Mouse (Mus musculus): Measurements from ENCODE around the gene Med13l. TPM values are rescaled to one million over a fixed set of nuclear protein-coding genes. Genes with fewer than 3 reads are reported as not detected.

The Med13l gene
- polyA plus RNA-seq, 1 experiment from 2014 or later: 11.5 TPM

DNA sequence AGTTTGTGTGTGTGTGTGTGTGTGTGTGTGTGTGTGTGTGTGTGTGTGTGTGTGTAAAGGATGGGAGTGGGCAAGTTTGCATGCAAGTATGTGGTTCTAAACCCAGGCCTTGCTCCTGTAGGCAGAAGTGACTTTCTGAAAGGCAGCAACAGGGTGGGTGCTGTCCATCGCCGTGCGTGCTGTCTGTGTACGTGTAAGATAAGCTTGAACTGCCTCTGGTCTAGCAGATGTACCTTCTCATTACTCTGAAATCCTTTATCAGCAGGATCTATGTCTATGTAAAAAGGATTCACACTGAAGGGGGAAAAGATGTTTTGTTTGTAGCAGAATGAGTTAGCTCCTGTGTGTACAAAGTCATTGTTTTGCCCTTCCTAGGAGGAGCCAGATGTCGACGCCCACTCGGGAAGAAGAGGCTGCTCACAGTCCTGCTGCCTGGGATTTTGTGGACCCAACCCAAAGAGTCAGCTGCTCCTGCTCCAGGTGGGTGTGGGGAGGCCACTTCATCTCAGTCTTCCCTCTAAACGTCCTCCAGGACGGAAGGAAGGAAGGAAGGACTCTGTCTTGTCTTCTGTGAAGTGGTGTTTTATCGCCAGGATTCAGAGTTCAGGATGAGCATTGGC, 165.5 kb downstream of the Med13l start:
- no peaks in the 10 kb centered on the region for H3K27me3 ChIP-seq (replicated peaks)
- H3K27ac ChIP-seq (replicated peaks): no peak overlapping the region
- no peak for ATAC-seq (ENCODE audit: low FRiP score)
- H3K4me2 ChIP-seq: no peak overlapping the region
- H3K4me3 ChIP-seq (replicated peaks): no peak overlapping the region
- no peak overlapping the region for H3K9ac ChIP-seq (replicated peaks)
- WGBS: 83% methylated on average over 10 of the region's 10 CpGs
- no peaks in the 10 kb centered on the region for H3K9me3 ChIP-seq (replicated peaks)
- H3K36me3 ChIP-seq: peaks cover 56% of the 10 kb centered on the region
- H3K4me1 ChIP-seq: peaks cover 12% of the 10 kb centered on the region

DNA sequence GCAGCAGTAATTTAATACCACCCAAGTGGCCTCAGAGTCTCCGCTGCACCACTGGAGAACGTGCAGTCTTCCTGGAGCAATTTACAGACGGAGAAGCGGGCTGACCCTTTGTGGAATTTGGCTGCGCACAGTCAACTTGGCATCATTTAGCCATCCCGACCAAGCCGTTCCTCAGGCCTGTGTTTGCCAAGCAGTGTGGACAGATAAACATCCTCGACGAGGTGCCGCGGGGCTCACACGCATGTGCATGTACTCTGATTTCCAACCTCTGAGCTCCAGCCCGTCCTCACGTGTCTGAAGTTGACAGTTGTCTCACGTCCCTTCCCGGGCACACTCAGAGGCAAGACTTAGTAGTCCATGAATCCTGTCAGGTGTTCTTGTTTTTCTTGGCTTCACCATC, 166.9 kb downstream of the Med13l start:
- H3K4me2 ChIP-seq: no peak overlapping the region
- H3K4me3 ChIP-seq (replicated peaks): no peak overlapping the region
- ATAC-seq (ENCODE audit: low FRiP score): no peak
- 61% methylated on average over 16 of the region's 16 CpGs for WGBS
- H3K27me3 ChIP-seq (replicated peaks): no peaks in the 10 kb centered on the region
- peaks cover 13% of the 10 kb centered on the region for H3K4me1 ChIP-seq
- H3K9me3 ChIP-seq (replicated peaks): no peaks in the 10 kb centered on the region
- H3K9ac ChIP-seq (replicated peaks): no peak overlapping the region
- H3K36me3 ChIP-seq: peaks cover 50% of the 10 kb centered on the region
- no peak overlapping the region for H3K27ac ChIP-seq (replicated peaks)

DNA sequence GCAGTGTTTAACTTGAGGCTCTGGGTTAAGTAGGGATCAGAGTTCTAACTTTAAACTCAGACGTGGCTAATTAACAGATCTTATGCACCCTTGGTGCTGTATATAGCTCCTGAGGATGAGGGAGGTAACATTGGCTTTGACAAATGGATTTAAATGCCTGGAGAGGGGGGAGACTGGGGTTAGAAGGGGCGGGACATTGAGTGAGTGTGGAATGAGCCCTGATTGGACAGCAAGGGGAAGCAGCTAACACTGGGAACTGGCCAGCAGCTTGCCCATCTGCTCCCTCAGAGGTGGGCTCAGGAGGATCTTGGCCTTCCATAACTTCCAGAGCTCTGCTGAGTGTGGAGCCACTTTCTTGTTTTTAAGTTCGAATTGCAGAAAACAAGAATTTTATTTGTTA, 171.7 kb downstream of the Med13l start:
- H3K27ac ChIP-seq (replicated peaks): no peak overlapping the region

DNA sequence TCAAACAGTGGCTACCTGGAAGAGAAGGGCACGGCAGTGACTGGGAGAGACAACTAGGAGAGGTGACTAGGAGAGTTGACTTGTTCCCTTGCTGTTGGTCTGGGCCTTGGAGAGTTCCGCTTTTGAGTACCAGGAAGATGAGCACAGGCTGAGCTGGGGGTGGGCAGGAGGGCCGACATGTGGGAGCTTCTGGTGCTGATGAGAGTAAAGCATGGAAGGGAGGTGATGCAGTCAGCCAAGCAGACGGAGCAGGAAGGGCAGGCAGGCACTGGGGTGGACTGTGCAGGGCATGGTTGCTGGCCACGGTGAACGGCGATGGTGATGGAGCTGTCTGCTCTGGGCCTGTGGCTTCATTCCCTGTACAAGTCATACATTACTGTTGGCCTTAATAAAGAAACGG, 172.2 kb downstream of the Med13l start:
- H3K4me2 ChIP-seq: no peak overlapping the region
- ATAC-seq (ENCODE audit: low FRiP score): no peak
- no peak overlapping the region for H3K9ac ChIP-seq (replicated peaks)
- H3K4me3 ChIP-seq (replicated peaks): no peak overlapping the region
- WGBS: 92% methylated on average over 8 of the region's 8 CpGs
- H3K27ac ChIP-seq (replicated peaks): no peak overlapping the region
- 0 out of 2 replicates have a peak, but pooled peaks cover 8% of the 10 kb centered on the region for H3K4me1 ChIP-seq
- H3K36me3 ChIP-seq: peaks cover 62% of the 10 kb centered on the region
- no peaks in the 10 kb centered on the region for H3K27me3 ChIP-seq (replicated peaks)
- H3K9me3 ChIP-seq (replicated peaks): no peaks in the 10 kb centered on the region

More for the DNA sequence above, 171.7 kb downstream of the Med13l start:
- H3K9me3 ChIP-seq (replicated peaks): no peaks in the 10 kb centered on the region
- WGBS: 66% methylated on average over 3 of the region's 3 CpGs
- ATAC-seq (ENCODE audit: low FRiP score): no peak
- H3K9ac ChIP-seq (replicated peaks): no peak overlapping the region
- H3K4me2 ChIP-seq: no peak overlapping the region
- H3K4me1 ChIP-seq: peaks cover 9% of the 10 kb centered on the region
- peaks cover 61% of the 10 kb centered on the region for H3K36me3 ChIP-seq
- no peak overlapping the region for H3K4me3 ChIP-seq (replicated peaks)
- no peaks in the 10 kb centered on the region for H3K27me3 ChIP-seq (replicated peaks)

DNA sequence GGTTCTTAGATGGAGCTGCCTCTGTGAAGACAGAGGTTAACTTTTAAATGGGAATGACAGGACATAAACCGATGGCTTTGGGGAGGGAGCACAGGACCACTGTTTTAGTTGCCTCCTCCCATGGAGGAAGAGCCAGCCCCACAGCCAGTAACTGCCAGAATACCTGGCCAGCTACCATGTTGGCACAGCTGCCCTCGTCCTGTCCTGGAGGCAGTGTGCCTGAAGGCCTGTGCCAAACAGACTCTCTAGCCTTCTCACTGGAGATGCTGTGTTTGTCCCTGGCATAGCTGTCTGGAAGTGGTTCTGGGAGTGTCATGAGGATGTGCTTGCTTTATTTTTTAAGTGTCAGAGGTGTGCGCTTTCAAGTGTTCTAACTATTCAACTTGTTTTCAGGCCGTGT, 173.1 kb downstream of the Med13l start:
- peaks cover 62% of the 10 kb centered on the region for H3K36me3 ChIP-seq
- WGBS: 81% methylated on average over 4 of the region's 4 CpGs

DNA sequence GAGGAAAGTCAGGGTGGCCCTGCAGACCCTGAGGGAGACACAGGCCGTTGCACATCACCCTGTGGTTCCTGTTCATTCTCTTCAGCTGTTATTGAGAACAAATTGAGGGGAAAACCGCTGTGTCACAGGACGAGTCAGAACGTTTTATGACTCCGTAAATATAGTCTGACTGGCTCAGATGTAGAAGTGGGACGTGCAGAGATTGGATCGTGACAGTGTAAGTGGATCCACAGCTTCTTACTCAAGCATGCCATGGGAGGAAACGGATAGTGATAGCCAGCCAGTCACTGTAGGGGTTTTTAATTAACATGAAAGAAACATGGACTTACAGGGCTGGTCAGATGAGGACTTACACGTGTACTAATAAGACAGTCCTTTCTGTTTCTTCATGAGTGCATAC, 174.0 kb downstream of the Med13l start:
- H3K27ac ChIP-seq (replicated peaks): no peak overlapping the region
- H3K4me1 ChIP-seq: 0 out of 2 replicates have a peak, but pooled peaks cover 8% of the 10 kb centered on the region
- no peak overlapping the region for H3K4me3 ChIP-seq (replicated peaks)
- WGBS: 38% methylated on average over 9 of the region's 9 CpGs
- H3K4me2 ChIP-seq: no peak overlapping the region
- no peak overlapping the region for H3K9ac ChIP-seq (replicated peaks)
- no peak for ATAC-seq (ENCODE audit: low FRiP score)
- peaks cover 62% of the 10 kb centered on the region for H3K36me3 ChIP-seq
- H3K27me3 ChIP-seq (replicated peaks): no peaks in the 10 kb centered on the region
- H3K9me3 ChIP-seq (replicated peaks): no peaks in the 10 kb centered on the region

More for the DNA sequence above, 173.1 kb downstream of the Med13l start:
- Histone ChIP-seq H3K4me2 (no peak overlapping the region), H3K9ac (replicated peaks) (no peak overlapping the region), H3K4me3 (replicated peaks) (no peak overlapping the region), H3K9me3 (replicated peaks) (no peaks in the 10 kb centered on the region), H3K4me1 (0 out of 2 replicates have a peak, but pooled peaks cover 8% of the 10 kb centered on the region), H3K27me3 (replicated peaks) (no peaks in the 10 kb centered on the region), H3K27ac (replicated peaks) (no peak overlapping the region)
- no peak for ATAC-seq (ENCODE audit: low FRiP score)

DNA sequence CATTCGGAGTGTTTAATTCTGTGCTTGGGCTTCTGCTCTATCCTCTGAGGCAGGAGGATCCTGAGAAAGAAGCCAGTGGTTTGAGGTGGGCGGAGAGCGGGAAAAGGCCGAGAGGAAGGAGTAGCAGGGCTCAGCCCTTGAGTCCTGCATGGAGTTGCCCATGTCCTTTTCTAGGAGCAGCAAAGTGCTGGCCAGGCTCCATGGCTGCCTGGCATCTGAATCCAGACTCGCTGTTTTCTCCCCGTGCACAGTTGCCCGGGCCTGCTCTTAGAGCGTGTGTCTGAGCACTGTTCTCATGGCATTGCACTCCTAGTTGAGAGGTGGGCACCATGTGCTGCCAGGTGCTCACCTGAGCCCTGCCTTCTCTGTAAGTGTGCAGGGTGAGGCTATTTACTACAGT, 175.3 kb downstream of the Med13l start:
- H3K36me3 ChIP-seq: peaks cover 62% of the 10 kb centered on the region
- H3K4me3 ChIP-seq (replicated peaks): no peak overlapping the region
- ATAC-seq (ENCODE audit: low FRiP score): no peak
- H3K27me3 ChIP-seq (replicated peaks): no peaks in the 10 kb centered on the region
- no peak overlapping the region for H3K9ac ChIP-seq (replicated peaks)
- 0 out of 2 replicates have a peak, but pooled peaks cover 8% of the 10 kb centered on the region for H3K4me1 ChIP-seq
- H3K9me3 ChIP-seq (replicated peaks): no peaks in the 10 kb centered on the region
- no peak overlapping the region for H3K27ac ChIP-seq (replicated peaks)
- H3K4me2 ChIP-seq: no peak overlapping the region
- WGBS: 94% methylated on average over 8 of the region's 8 CpGs

DNA sequence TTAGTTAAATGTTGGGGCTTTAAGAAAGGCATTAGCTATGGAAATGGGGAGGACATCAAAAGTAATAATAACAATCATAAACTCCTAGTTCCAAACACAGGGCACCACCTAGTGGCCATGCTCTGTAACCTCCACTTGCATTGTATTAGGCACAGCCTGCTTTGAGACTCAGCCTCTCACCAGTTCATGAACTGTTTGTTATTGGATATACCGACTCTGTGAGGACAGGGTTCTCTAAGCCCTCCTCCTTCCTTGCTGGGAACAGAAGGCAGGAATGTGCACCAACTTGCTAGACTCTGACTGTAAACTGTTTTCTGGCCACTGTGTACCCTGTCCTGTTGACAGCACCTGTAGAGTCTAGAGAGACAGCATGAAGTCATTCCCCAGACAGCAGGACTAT, 177.1 kb downstream of the Med13l start:
- Histone ChIP-seq H3K27me3 (replicated peaks) (no peaks in the 10 kb centered on the region), H3K9ac (replicated peaks) (no peak overlapping the region), H3K4me2 (no peak overlapping the region), H3K9me3 (replicated peaks) (no peaks in the 10 kb centered on the region), H3K36me3 (peaks cover 73% of the 10 kb centered on the region), H3K4me1 (0 out of 2 replicates have a peak, but pooled peaks cover 4% of the 10 kb centered on the region), H3K27ac (replicated peaks) (no peak overlapping the region), H3K4me3 (replicated peaks) (no peak overlapping the region)
- ATAC-seq (ENCODE audit: low FRiP score): no peak
- WGBS: 36% methylated on average over 1 of the region's 1 CpGs

DNA sequence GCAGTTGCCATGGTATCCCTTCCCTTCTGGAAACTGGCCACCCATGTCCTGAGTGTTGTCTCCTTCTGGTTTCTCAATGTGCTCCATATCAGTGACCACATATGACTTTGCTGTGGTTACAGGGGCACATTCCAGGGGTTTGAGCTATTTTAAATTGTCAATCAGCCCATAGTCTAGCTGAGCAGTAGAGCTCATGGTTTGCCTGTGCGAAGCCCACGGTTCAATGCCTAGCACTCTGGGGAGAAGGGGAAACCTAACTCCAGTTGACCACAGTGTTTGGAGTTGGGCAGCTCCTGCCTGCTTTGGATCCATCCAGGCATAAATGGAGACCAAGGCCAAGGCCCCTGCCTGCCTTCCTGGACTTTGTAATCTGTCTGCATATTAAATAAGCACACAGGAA, 182.6 kb downstream of the Med13l start:
- H3K36me3 ChIP-seq: peaks cover 81% of the 10 kb centered on the region
- H3K9ac ChIP-seq (replicated peaks): no peak overlapping the region
- 91% methylated on average over 2 of the region's 2 CpGs for WGBS
- no peak overlapping the region for H3K27ac ChIP-seq (replicated peaks)
- no peak overlapping the region for H3K4me2 ChIP-seq
- no peak for ATAC-seq (ENCODE audit: low FRiP score)
- no peaks in the 10 kb centered on the region for H3K27me3 ChIP-seq (replicated peaks)
- H3K9me3 ChIP-seq (replicated peaks): no peaks in the 10 kb centered on the region
- no peak overlapping the region for H3K4me3 ChIP-seq (replicated peaks)
- no peaks in the 10 kb centered on the region; the same call in 1 of the 2 replicates for H3K4me1 ChIP-seq

DNA sequence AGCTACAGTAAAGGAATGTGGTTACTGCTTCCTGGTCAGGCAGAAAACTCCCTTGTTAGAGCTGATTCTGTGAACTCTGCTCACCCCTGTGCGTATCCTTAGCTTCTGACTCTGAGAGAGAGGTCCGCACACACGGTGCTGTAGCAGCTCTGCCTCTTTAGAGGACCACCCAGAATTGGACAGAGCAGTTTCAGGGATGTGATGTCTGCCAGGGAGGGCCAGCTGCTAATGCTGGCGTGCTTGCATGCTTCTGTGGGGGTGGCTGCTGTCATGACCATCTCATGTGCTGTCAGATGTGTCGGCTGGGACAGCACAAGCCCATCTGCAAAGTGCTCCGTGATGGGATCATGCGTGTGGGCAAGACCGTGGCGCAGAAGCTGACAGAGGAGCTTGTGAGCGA, 186.5 kb downstream of the Med13l start:
- H3K36me3 ChIP-seq: peaks cover 82% of the 10 kb centered on the region
- H3K9me3 ChIP-seq (replicated peaks): no peaks in the 10 kb centered on the region
- no peak overlapping the region for H3K27ac ChIP-seq (replicated peaks)
- 91% methylated on average over 10 of the region's 10 CpGs for WGBS
- H3K4me2 ChIP-seq: no peak overlapping the region
- no peak for ATAC-seq (ENCODE audit: low FRiP score)
- no peak overlapping the region for H3K9ac ChIP-seq (replicated peaks)
- H3K27me3 ChIP-seq (replicated peaks): no peaks in the 10 kb centered on the region
- H3K4me1 ChIP-seq: no peaks in the 10 kb centered on the region; the same call in 1 of the 2 replicates
- H3K4me3 ChIP-seq (replicated peaks): no peak overlapping the region

DNA sequence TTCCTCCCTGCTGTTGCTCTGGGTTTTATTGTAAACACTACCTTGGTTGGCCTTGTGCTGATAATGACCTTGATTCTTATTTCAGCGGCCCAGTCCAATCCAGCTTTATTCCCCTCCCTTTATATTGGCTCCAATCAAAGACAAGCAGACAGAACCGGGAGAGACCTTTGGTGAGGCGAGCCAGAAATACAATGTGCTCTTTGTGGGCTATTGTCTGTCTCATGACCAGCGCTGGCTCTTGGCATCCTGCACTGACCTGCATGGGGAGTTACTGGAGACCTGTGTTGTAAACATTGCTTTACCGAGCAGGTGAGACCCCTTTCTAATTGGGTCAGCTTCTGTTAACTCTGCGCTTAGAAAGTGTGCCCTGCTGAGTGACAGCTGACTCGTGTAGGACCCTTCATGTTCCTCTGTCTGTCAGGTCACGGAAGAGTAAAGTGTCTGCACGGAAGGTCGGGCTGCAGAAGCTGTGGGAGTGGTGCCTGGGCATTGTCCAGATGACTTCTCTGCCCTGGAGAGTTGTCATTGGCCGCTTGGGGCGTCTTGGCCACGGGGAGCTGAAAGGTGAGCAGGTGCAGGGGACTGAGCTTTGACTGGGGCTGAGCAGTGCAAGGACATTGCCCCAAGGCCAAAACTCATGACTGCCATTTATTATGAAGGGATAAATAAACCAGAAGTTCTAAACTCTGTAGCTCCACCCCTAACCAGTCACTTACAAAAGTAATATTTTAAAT, 191.1 kb downstream of the Med13l start:
- Histone ChIP-seq H3K9me3 (replicated peaks) (no peaks in the 10 kb centered on the region), H3K4me1 (no peaks in the 10 kb centered on the region), H3K4me3 (replicated peaks) (no peak overlapping the region), H3K27me3 (replicated peaks) (no peaks in the 10 kb centered on the region), H3K27ac (replicated peaks) (no peak overlapping the region), H3K36me3 (peaks cover 85% of the 10 kb centered on the region), H3K4me2 (no peak overlapping the region), H3K9ac (replicated peaks) (no peak overlapping the region)
- no peak for ATAC-seq (ENCODE audit: low FRiP score)
- 70% methylated on average over 13 of the region's 13 CpGs for WGBS

DNA sequence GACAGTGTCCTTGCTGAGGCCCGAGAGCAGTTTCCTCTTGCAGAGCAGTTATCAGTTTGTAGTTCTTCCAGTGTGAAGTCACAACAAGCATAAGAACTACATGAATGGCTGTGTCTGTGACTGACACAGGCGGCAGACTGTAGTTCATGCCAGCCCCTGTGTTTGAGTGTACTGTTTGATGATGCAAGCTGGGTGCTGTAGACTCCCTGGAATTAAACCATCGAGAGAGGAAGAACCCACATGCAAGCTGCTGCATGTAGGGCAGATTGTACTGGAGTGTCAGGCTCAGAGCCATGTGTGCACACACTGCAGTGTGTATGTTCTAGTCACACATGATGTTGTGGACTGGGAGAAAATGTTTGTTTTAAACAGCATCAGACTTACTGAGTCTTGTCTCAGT, 192.4 kb downstream of the Med13l start:
- Histone ChIP-seq H3K9ac (replicated peaks) (no peak overlapping the region), H3K4me3 (replicated peaks) (no peak overlapping the region), H3K4me2 (no peak overlapping the region), H3K9me3 (replicated peaks) (no peaks in the 10 kb centered on the region), H3K27ac (replicated peaks) (no peak overlapping the region), H3K4me1 (no peaks in the 10 kb centered on the region), H3K27me3 (replicated peaks) (no peaks in the 10 kb centered on the region), H3K36me3 (peaks cover 87% of the 10 kb centered on the region)
- WGBS: 90% methylated on average over 3 of the region's 3 CpGs
- no peak for ATAC-seq (ENCODE audit: low FRiP score)

All from neural tube, embryonic 15.5 days (tissue).